Mouse (Mus musculus) ES-Bruce4 (cell line): Measurements from ENCODE around the gene Pyy. TPM values are rescaled to one million over a fixed set of nuclear protein-coding genes. Genes with fewer than 3 reads are reported as not detected.

Experiments used
- H3K27ac ChIP-seq: 2 replicates; pipeline ENCODE4 v1.5.1; 2012; ENCODE audit warnings: low read length, inconsistent platforms; ENCODE audit not compliant: insufficient read depth
- H3K27me3 ChIP-seq: 2 replicates; pipeline ENCODE4 v1.6.1; 2012; ENCODE audit warnings: mild to moderate bottlenecking, low read length, inconsistent platforms; ENCODE audit not compliant: control insufficient read depth, poor library complexity, insufficient read depth, severe bottlenecking
- H3K36me3 ChIP-seq: 2 replicates; pipeline ENCODE4 v1.6.1; 2012; ENCODE audit warnings: inconsistent platforms, mild to moderate bottlenecking, low read length, moderate library complexity; ENCODE audit not compliant: control insufficient read depth, poor library complexity, insufficient read depth, severe bottlenecking
- H3K4me1 ChIP-seq: one replicate; pipeline ENCODE4 v1.8.1; 2011; ENCODE audit warnings: low read length; ENCODE audit not compliant: control insufficient read depth, insufficient read depth
- H3K4me3 ChIP-seq: 2 replicates; pipeline ENCODE4 v1.5.1; 2011; ENCODE audit warnings: low read depth, mild to moderate bottlenecking, low read length
- H3K9ac ChIP-seq: 2 replicates; pipeline ENCODE4 v1.6.1; 2012; ENCODE audit warnings: low read depth, mild to moderate bottlenecking, inconsistent platforms; ENCODE audit not compliant: poor library complexity, severe bottlenecking
- H3K9me3 ChIP-seq: replicated peaks from 2 replicates; pipeline ENCODE4 v1.6.1; 2012; ENCODE audit warnings: mild to moderate bottlenecking, low read length, inconsistent platforms; ENCODE audit not compliant: control insufficient read depth, poor library complexity, insufficient read depth, severe bottlenecking
- CTCF ChIP-seq: IDR thresholded peaks from one replicate; pipeline ENCODE4 v1.8.1; 2011; ENCODE audit warnings: low read depth, low read length
- EP300 ChIP-seq: IDR thresholded peaks from 2 replicates; pipeline ENCODE4 v1.6.1; 2011; ENCODE audit warnings: low read depth, low read length; ENCODE audit not compliant: insufficient read depth
- POLR2A ChIP-seq: IDR thresholded peaks from one replicate; pipeline ENCODE4 v1.8.1; 2011; ENCODE audit warnings: low read length; ENCODE audit not compliant: insufficient read depth
- polyA plus RNA-seq: library from polyadenylated mRNA; stranded (reverse); fragments of >200 nt; gene quantifications from 2 replicates; pipeline ENCODE4 v1.2.4, GENCODE M21; 2011; ENCODE audit warnings: low read depth; ENCODE audit not compliant: missing spikeins, insufficient read depth, insufficient read length

Pyy gene
- polyA plus RNA-seq, 1 experiment, result not detected

DNA sequence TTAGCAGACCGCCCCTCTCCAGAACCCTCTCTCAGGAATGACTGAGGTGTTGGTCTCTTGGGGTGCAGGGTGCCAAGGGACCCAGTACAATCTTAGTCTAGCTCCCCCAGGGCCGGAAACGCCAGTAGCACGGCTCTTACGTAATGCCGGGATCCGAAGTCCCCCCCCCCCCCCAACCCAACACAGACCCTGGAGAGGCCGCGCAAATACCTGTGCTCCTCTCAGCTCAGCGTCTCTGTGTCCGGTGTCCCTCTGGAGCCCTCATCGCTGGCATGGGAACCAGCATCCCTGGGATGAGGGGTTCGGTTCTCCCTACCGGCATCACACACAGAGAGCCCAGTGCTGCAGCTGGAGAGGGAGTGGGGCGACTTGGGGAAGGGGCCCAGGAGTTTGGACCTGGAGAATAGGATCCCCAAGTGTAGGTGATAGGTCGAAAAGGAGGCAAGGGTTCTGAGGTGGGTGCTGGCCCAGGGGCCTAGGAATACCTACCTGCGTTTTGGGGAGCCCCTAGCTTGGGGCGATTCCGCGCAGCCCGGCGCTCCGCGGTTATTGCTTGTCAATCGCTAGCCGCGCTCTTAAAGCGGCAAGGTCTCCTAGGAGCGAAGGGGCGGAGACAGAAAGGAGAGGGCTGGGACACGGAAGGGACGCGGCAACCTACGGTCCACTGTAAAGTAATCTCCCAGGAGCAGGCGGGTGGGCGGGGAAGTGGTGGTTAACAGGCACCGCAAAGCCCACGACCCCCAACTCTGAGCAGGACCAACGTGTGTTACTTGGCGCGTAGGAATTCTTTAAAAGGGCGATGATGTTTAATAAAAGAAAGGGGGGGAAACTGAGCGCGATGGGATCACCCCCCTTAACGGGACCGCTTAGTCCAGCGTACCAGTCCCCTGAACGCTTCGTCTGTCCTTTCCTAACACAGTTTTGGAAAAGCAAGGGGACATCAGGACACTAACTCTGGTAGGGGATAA, 19.4 kb downstream of the Pyy start, which contains the start of gene Mpp2:
Gene Mpp2, minus strand, starts transcription at position 585 of the 968 bp plus-strand sequence.
- H3K36me3 ChIP-seq, result no peaks in the 10 kb centered on the region
- H3K27ac ChIP-seq, result no peak within 1 kb of the TSS
- H3K4me3 ChIP-seq, result peak within 1 kb of the TSS; percentile 90
- H3K9ac ChIP-seq, result peak within 1 kb of the TSS; percentile 38
- no peaks in the 10 kb centered on the region for H3K27me3 ChIP-seq
- H3K9me3 ChIP-seq, result no peaks in the 10 kb centered on the region
- no peaks in the 10 kb centered on the region for H3K4me1 ChIP-seq
- TF ChIP-seq CTCF, result no peak
- TF ChIP-seq POLR2A, result no peak
- TF ChIP-seq EP300, result no peak

DNA sequence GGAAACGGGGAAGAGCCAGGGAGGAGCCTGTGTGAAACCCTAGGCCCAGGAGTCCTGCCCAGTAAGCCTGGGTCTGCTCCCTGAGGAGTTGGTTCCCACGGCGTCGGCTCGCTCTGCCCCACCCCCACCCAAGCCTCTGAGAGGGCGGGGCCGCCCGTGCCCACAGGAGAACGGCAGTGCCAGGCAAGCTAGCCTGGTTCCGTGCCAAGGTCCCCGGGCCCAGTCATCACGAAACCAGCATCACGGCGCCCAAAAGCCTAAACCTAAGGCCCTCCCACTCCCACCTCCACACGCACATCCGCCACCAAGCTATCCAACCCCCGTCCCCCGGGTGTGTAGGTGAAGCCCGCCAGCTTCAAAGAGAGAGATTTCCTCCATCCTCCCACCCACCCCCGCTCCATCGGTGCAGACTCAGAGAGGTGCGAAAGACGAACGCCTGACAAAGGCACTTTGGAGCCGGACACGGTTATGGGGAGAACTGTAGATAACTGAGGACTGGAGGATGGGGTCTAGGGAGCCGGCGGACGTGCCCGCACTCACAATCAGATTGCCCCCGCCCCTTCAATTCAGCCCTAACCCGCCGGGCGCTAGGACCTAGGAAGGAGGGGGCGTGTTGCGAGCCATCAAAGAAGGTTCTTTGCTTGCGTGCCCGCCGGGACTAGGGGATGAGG, 20.4 kb downstream of the Pyy start:
- no peaks in the 10 kb centered on the region for H3K9me3 ChIP-seq
- no peaks in the 10 kb centered on the region for H3K4me1 ChIP-seq
- H3K9ac ChIP-seq, result peak overlapping the region; percentile 38
- no peak overlapping the region for H3K27ac ChIP-seq
- peak overlapping the region; percentile 90 for H3K4me3 ChIP-seq
- H3K36me3 ChIP-seq, result no peaks in the 10 kb centered on the region
- H3K27me3 ChIP-seq, result no peaks in the 10 kb centered on the region
- TF ChIP-seq CTCF, result no peak
- 0 out of 2 replicates have a peak, but pooled peaks have one; percentile 38 for TF ChIP-seq EP300

DNA sequence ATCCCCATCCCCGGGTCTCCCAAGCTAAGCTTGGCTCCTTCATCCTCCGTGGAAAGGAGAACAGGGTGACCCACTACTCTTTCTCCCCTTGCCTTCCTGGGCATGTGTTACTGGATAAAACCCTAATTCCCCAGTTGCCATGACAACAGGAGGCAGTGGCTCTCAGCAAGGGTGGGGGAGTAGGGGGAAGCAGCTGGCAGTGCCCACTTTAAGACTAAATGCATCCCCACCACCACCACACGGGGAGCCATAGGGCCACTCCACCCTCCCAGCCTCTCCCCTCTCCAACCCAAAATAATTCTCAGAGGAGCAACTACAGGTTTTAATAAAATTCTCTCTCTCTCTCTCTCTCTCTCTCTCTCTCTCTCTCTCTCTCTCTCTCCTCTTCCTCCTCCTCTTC, 21.3 kb downstream of the Pyy start:
- no peaks in the 10 kb centered on the region for H3K36me3 ChIP-seq
- no peak overlapping the region for H3K4me3 ChIP-seq
- no peaks in the 10 kb centered on the region for H3K27me3 ChIP-seq
- H3K4me1 ChIP-seq, result no peaks in the 10 kb centered on the region
- H3K9ac ChIP-seq, result no peak overlapping the region
- no peak overlapping the region for H3K27ac ChIP-seq
- no peaks in the 10 kb centered on the region for H3K9me3 ChIP-seq
- no peak for TF ChIP-seq EP300
- TF ChIP-seq CTCF, result no peak
- TF ChIP-seq POLR2A, result no peak

DNA sequence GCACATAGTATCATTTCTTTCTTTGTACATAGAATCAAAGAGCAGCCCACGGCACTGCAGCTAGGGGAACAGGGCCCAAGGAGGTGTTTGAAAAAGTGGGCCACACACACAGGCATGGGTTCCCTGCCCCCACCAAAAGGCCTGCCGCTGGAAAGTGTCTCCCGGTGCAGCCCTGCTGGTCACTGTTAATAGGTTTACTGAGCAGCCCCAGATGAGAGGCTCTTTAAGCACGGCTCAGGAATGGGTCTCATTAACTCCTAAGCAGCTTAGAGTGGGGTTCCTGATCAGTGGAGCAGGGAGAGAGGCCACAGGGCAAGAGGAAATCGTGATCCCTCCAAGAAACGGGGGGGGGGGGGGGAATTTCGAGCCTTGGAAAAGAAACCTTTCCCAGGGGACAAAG, 23.5 kb downstream of the Pyy start:
- TF ChIP-seq CTCF, result no peak
- no peak for TF ChIP-seq EP300
- TF ChIP-seq POLR2A, result no peak
- H3K27me3 ChIP-seq, result no peaks in the 10 kb centered on the region
- no peaks in the 10 kb centered on the region for H3K4me1 ChIP-seq
- H3K9ac ChIP-seq, result no peak overlapping the region
- H3K9me3 ChIP-seq, result no peaks in the 10 kb centered on the region
- H3K36me3 ChIP-seq, result no peaks in the 10 kb centered on the region
- H3K27ac ChIP-seq, result no peak overlapping the region
- H3K4me3 ChIP-seq, result no peak overlapping the region

DNA sequence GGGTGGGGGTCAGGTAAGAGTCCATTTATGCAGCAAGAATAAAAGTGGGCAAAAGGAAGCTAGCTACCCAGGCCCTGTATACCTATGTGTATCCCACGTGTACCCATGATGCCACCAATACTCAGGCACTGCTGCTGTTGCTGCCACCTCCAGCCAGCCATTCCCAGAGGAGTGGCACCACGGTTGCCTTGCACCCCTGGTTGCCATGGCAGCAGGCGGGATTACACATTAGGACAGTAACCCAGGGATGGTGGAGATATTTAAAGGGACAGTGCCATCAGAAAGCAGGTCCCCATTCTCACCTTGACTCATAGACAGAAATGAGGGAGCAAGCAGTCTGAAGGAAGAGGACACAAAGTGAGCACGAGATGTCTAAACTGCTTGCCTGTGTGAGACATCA, 24.4 kb downstream of the Pyy start:
- no peaks in the 10 kb centered on the region for H3K27me3 ChIP-seq
- H3K36me3 ChIP-seq, result no peaks in the 10 kb centered on the region
- no peak overlapping the region for H3K27ac ChIP-seq
- no peak overlapping the region for H3K9ac ChIP-seq
- H3K9me3 ChIP-seq, result no peaks in the 10 kb centered on the region
- no peak overlapping the region for H3K4me3 ChIP-seq
- no peaks in the 10 kb centered on the region for H3K4me1 ChIP-seq
- no peak for TF ChIP-seq EP300
- TF ChIP-seq POLR2A, result no peak
- TF ChIP-seq CTCF, result no peak

DNA sequence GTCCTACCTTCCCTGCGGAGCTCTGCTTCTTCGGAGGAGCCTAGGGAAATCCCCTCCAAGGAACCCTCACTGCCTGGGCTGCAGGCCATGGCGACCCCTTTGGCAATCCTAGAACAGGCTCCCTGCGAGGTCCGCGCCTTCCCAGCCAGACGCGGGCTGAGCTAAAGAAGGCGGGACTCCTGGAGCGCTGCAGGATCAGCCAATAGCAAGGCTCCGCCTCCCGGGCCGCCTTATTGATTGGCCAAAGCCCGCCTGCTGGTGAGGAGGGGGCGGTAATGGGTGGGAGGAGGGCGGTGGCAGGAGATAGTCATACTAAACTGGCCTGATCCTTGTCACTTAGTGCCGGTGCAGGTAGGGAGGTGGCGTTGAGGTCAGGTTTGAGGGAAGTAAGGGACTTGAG, 25.3 kb downstream of the Pyy start:
- Histone ChIP-seq H3K9ac (0 out of 2 replicates have a peak overlapping the region, but pooled peaks have one; percentile 11), H3K4me3 (peak overlapping the region; percentile 54), H3K9me3 (no peaks in the 10 kb centered on the region), H3K36me3 (no peaks in the 10 kb centered on the region), H3K27me3 (no peaks in the 10 kb centered on the region), H3K4me1 (no peaks in the 10 kb centered on the region), H3K27ac (no peak overlapping the region)
- TF ChIP-seq POLR2A, result no peak
- no peak for TF ChIP-seq CTCF
- TF ChIP-seq EP300, result no peak
